Mouse (Mus musculus): ENCODE data around the gene Aldh4a1.
A peak's percentile ranks its signal among the peaks of the same experiment; 100 is the strongest.

Aldh4a1 gene

DNA sequence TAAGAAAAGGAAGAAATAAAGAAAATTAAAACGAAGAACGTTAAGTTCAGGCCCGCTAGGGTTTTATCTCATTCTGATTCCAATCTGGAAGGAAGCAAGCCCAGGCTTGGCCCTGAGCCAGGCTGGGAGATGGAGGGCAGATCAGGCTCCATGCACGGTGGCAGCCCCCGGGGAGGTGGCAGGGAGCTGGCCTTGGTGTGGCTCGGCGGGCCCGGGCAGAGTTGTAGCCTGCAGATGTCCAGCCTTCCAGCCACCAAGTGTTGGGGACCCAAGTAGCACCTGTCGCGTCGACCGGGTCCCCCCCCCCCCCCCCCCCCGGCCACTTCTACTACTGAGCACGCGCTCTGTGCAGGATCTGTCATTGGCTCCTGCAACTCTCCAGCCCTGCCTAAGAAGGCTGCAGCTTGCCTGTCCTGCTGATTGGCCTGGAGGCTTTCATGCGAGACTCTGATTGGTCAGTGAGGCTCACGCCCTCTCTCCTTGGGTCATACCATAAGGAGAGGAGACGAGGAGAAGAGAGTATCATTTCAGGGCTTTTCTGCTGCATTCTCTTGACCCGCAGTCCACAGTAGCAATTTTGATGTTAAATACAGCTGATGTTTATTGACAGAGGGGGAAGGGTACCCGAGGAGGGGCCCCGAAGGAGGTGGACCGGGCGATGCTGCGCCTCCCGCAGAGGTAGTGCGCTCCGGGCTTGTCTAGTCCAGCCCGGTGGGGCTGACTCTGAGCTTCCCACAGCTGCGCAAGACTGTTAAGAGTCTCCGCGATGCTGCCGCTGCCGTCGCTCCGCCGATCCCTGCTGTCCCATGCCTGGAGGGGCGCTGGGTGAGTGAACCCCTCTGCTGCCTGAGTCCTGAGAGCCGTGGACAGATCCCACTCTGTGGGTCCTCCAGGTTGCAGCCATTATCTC lies at the start of gene Aldh4a1:
Aldh4a1 (plus strand) TSS at position 494 of the 910 bp plus-strand sequence.
- DNase-seq (ENCODE audit: low read depth, low spot score): peak; percentile 99

DNA sequence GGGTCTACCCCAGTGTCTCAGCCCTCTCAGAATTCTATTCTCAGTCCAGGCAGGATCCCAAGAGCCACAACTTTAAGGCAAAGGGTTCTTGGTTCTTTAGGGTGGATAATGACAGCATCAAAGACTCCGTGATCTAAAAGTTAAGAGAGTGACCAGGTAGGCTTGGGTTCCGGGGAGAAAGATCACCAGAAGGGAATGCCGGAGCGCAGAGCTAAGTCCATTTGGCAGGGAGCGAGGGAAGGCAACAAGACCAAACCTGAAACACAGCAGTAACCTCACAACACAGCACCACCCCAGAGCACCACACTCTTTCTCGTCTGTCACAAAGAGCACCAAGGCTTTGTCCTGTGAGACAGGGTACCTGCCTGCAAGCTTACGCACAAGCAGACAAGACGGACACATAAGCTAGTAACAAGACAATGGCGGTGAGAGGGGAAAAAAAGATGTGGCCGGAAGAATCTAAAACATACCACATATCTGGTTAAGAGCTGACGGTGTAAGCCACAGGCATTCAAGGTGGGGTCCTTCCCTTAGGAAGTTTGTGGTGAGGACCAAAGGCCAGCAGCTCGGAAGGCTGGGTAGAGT lies 49.6 kb upstream of the Aldh4a1 start:
- DNase-seq (ENCODE audit: low read depth, low spot score): no peak

DNA sequence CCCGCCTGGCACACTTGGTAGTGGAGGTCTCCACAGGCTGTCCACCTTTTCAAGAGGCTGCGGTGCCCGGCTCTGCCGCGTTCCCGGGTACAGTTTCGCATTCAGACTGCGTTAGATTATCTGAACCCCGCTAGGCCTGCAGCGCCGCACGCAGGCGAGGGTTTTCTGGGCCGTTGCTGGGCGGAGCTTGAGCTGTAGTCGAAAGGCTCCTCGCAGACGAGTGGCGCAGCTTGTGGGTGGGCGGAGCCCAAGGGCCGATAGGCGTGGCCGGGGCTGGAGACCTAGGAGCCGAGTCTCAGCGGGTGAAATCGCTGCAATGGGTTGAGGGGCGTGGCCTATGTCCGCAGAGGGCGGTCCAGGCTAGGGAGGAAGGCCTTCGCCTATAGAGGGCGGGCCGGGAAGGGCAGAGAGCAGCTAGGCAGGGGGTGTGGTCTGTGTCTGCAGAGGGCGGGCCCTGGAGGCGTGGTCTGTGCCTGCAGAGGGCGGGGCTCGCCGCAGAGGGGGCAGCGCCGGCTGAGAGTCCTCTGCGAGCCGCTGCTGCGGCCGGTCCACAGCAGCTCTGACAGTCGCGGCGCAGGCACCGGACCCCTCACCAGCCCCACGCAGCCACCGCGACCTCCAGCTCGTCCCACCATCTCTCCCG lies 48.4 kb upstream of the Aldh4a1 start:
- DNase-seq (ENCODE audit: low read depth, low spot score): peak; percentile 100

DNA sequence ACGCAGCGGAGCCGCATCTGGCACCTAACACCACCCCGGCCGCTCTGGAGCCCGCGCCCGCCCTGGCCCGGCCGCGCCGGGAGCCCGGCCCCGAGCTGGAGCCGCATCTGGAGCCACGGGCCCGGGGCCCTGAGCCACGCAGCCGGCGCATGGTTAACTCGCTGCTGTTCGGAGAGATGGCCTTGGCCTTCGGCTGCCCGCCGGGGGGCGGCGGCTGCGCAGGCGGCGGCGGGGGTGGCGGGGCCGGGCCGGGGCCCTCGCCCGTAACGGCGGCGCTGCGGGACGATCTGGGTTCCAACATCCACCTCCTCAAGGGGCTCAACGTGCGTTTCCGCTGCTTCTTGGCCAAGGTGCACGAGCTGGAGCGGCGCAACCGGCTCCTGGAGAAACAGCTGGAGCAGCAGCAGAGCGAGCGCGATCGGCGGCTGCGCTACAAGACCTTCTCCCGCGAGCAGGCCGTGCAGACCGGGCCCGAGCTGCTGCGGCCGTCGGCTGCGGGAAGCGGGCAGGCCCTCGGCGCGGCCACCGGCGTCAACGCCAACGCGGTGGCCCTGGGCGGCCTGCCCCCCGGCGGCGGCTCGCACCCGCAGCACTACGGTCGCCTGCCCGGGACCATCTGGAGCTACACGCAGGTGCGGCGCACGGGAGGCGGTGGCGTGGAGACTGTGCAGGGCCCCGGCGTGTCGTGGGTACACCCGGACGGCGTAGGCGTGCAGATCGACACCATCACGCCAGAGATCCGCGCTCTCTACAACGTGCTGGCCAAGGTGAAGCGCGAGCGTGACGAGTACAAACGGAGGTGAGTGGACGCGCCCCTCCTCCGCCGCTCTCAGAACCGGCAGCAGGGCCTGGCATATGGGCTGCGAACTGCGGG lies 47.6 kb upstream of the Aldh4a1 start:
- DNase-seq (ENCODE audit: low read depth, low spot score): no peak

DNA sequence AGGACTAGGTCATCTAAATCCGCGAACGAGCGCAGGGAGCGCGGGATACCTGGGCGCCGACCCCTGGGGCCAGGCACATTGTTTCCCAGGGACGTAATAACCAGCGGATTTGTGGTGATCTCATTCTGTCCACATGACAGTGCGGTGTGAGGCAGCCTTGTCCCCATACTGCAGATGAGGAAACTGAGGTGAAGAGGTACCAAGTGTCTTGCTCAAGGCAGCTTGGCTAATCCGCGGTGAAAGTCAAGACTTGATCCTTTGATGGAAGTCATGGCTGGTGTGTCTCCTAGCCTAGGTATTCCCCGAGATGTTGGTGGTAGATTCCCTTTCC lies 47.0 kb upstream of the Aldh4a1 start:
- DNase-seq (ENCODE audit: low read depth, low spot score): no peak

DNA sequence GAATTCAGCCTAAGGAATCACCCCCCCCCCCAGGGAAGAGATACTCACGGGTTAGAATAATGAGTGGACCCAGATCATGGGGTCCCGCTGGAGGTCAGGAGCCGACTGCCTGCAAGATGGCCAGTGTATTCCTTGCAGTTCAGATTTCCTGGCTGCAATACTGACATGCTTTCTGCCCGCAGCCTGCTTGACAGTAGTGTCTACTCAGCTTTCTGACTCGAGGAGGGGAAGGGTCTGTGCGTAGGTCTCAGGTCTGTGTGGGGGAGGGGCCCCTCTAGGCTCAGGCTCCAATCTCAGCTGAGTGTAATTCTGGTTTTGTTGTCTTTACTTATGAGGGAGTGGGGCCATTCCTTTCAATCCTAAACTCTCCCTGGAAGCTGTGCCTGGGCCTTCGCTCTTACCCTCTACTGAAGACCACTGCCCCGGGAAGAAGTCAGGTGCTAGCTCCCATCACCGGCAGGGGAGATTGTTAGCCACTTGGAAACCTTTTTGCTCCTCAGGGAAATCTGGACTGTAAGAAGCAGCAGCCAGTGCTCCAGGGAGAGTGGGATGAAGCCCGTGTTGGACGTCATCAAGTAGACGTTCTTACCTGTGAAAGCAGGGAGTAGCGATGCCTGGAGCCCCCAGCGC lies 46.3 kb upstream of the Aldh4a1 start:
- no peak for DNase-seq (ENCODE audit: low read depth, low spot score)

DNA sequence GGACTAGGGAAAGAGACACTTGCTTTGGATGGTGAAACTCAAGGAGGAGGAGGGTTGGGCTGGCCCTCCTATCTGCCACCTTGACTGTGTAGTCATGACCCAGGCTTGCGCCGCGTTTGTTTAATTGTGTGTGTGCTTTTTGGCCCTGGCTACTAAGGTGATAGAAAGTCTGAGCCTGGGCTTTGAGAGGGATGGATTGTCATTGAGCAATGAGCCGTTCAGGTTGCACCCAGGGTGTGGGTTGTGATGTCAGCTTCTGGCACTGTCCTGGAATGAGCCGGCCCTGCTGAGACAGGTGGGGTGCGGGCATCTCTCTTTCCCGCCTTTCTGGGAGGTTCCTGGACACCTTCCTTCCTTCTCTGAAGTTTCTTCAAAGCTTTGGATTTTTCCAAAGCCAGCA lies 45.7 kb upstream of the Aldh4a1 start:
- no peak for DNase-seq (ENCODE audit: low read depth, low spot score)

DNA sequence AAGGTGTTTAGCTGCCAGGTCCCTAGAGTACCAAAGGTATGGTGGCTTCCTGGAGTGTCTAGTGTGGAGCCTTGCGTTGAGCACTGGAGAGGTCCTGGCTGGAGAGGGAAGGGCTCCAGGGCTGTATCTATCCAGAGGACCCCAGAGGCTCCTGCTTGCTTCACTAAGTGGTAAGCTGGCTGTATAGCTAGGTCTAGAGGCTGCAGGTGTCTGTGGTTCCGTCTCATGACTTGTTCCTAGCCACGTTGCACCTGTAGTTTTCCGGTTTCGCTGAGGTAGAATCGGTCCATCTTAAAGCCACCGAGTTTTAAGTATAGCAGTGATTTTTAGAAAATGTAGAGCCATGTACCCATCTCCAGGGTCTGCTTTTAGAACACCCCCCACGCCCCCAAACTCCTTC lies 44.3 kb upstream of the Aldh4a1 start:
- no peak for DNase-seq (ENCODE audit: low read depth, low spot score)

DNA sequence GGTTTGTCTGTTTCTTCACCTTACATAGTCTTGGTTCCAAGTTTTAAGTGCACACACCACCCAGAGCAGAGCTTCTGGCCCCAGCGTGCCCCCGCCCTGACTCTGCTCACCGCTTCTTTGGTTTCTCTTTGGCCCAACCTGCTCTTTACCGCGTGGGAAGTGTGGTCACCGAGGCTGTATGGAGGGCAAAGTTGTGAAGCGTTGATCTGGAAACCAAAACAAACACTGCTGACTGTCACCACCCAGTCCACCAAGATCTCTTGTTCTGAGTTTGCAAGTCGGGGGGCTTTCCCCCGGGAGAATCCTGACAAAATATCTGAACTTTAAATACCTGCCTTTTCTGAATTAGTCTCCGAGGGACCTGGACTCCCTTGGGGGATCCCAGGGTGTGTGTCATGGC lies 43.7 kb upstream of the Aldh4a1 start:
- no peak for DNase-seq (ENCODE audit: low read depth, low spot score)

DNA sequence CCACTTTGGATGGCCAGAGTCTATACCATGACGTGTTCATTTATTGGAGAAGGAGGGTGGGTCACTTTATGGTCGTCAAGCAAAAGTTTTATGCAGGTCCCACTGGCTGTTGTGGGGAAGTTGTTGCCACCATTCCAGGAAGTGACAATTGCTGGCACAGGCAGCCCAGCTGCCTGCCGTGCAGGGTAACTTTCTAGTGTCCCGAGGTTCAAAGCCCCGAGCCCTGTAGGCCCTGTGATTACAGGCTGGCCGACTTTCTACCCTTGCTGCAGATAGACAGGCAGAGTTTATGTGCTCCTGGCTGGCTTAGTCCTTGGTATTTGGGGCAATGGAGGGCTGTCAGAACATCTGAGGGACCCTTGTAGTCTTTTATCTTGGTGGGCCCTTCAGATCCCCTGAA lies 43.2 kb upstream of the Aldh4a1 start:
- DNase-seq (ENCODE audit: low read depth, low spot score): no peak

DNA sequence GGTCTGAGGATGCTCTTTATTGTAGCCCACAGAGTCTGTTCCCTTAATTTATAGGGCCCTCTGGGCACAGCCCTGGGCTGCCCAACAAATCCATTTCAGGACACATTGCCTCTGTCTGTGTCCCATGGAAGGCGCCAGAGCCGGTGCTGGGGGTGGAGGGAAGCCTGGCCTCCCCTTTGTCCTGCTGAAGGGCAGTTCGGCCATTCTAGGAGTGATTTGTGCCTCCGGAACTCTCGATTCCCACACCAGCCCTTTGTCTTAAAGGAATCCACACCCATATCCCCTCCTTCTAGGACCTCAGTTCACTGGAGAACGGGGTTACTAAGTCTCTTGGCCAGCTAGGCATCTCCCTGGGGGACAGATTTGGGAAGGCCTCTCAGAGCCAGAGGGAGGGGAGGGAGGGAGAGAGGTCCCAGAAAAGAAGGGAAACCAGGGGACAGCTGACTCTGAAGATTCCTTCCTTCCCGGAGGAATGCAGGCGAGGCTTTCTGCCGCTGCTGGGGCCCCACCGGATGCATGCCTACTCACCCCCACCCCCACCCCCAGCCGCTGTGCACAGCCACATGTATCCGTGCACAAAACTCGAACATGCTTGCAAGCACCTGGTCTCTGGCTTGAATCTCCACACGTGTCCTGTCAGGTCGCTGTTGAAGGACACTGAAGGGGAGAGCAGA lies 41.9 kb upstream of the Aldh4a1 start:
- DNase-seq (ENCODE audit: low read depth, low spot score): no peak

DNA sequence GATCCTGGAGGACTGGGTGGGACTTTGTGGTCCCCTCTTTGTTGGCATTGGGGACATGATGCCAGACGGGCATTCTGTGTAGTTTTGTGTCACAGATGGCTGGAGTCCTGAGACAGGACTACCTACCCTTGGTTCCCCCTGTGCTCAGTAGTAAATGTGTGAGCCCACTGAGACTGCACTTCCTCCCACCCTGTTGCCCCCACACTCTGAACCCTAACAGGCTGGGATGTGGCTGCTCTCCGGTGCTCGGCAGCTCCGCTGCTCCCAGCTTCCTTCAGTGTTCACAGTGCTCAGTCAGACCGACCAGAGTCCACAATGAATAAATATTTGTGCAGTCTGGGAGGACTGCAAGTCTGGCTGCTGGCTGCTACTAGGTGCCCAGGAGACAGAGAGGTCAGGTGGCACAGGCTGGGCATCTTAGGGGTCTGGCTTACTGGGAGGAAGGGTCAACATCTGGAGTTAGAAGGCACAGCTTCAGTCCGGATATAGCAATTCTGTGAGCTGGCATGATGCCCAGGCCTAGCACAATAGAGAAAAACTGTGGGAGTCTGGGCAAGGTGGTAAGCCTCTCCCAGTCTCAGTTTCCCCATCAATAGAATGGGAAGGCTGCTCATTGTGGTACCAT lies 41.1 kb upstream of the Aldh4a1 start:
- DNase-seq (ENCODE audit: low read depth, low spot score): no peak

DNA sequence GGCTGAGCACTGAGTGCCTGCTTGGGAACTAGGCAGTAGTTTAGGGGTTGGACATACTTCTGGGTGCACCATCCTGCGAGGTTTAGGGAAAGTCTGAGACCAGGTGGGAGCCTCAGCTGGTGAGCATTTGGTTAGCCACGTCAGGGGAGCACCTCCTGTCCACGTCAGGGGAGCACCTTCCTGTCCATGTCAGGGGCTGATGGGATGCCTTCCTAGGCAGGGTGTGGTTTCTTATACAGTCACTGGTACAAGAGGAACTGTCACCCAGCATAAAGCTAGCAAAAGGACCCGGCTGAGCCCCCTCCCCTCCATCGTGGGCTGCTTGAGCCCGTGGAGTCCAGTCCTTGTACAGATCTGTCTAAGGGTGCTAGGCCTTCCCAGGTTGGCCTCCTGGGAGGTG lies 40.3 kb upstream of the Aldh4a1 start:
- no peak for DNase-seq (ENCODE audit: low read depth, low spot score)

DNA sequence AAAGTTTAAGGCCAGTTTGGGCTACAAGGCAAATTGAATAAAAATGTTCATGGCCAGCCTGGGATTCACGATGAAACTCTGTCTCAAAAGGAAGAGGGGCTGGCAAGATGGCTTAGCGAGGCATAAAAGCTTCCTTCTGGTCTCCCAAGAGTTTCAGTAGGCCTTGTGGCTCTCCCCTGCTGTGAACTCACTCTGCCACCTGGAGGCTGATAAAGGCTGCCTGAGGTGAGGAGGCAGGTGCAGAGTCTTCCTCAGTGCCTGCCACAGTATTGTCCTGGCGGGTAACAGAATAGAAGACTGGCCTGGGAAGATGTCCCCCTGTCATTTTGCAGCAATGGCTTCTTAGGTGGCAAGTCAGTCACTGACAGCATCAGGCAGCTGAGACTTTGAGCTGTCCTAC lies 39.8 kb upstream of the Aldh4a1 start:
- no peak for DNase-seq (ENCODE audit: low read depth, low spot score)

DNA sequence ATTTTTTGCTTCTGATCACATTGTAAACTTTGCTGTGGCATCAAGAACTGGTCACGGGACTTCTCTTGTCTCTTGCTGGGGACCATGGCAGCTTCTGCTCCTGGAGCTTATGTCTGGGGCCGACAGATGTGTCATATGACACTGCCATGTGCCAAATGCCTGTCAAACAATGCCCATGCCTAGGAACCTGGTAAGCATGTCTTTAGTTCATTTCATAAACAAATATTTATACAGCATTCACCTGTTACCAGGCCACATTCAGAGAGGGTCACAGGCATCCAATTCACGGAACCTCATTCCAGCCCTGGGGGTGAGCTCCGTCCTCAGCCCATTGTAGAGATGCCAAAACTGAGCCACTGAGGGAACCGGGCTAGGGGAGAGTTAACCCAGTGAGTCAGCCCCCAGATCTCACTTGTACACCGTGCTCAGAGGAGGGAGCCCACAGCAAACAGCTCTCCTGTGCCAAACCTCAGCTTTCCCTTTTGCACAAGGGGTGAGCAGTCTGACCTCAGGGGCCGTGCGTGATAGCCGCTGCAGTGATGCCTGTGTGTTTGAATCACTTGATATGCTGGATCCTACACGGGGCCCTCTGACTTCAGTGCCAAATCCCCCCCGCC lies 38.9 kb upstream of the Aldh4a1 start:
- DNase-seq (ENCODE audit: low read depth, low spot score): no peak

DNA sequence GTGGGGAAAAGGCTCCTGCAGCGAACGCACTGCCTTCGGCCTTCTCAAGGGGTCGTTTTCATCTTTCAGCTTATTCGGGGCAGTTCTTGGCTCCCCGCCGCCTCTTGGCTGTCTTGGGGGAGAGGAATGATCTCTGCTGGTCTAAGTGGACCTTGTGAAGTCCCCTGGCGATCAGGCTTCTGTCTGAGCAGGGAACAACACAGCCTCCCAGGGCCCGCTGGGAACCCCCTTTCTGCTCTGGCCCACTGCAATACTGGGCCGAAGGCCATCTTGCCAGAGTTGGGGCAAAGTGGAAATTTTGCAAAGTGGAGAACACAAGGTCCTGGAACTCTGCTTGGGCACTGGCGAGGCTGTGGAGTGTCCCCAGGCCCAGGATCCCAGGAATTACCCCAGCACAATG lies 38.0 kb upstream of the Aldh4a1 start:
- DNase-seq (ENCODE audit: low read depth, low spot score): no peak

DNA sequence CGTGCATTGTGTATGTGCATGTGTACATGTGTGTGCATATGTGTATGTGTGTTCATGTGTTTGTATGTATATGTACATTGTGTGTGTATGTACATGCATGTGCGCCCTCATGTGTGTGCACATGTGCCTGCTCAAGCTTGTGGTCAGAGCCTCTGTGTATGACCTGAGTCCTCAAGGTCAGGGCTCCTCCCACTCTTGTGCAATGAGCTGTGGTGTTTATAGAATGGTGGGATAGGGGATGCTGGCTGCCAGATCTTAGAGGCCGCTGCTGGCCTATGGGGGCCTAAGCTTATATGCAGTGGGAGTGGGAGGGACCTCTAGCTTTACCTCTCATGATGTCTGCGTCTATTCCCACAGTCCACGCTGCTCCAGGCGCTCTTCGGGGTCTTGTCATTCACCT lies 37.0 kb upstream of the Aldh4a1 start:
- no peak for DNase-seq (ENCODE audit: low read depth, low spot score)

DNA sequence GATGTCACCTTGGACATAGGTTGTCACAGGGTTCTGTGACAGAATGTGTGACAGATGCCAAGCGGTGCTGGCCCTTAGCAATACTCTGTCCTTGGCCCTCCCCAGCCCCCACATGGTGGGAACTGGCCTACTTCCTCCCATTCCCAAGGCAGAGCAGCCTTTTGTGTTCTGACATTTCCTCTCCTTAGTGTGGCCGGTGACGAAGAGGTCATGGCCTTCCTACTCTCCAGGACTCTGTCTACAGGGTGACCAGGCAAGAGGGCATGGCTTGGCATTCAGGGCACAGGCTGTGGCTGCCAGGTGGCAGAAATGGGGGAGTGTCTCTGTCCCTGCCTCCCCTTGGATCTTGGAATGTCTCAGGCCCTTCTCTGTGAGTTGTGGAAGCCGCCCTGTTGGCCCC lies 35.3 kb upstream of the Aldh4a1 start:
- DNase-seq (ENCODE audit: low read depth, low spot score): no peak

DNA sequence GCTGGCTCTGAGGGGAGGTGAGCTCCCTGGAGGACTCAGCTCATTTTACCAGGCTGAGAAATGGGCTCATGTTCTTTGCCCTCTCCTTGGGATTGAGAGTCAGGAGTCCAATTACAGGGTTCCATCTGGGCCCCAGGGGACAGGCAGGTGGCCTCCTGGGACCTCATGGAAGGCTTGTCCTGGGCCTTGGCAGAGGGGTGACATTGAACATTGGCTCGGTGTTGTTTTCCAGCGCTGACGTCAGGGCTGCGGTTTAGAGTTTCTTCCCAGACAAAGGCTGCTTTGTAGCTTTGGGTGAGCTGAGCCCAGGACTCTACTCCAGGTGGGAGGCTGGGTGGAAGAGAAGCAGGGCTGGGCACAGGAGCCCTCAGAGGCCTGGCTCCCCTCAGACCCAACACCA lies 34.9 kb upstream of the Aldh4a1 start:
- DNase-seq (ENCODE audit: low read depth, low spot score): no peak
